Mouse (Mus musculus): ENCODE results near the gene Pan3.

Pan3 gene

GRCm38 (mm10) chr5:147484142-147484541 is 54.2 kb downstream of the Pan3 start:
- DNase-seq (ENCODE audit: low spot score) = peak; percentile 21

GRCm38 (mm10) chr5:147489226-147489625 is 59.3 kb downstream of the Pan3 start:
- no peak for DNase-seq (ENCODE audit: low spot score)

GRCm38 (mm10) chr5:147490907-147491306 is 60.9 kb downstream of the Pan3 start:
- no peak for DNase-seq (ENCODE audit: low spot score)

GRCm38 (mm10) chr5:147492511-147492910 is 62.5 kb downstream of the Pan3 start:
- DNase-seq (ENCODE audit: low spot score) = no peak

- DNase-seq (ENCODE audit: low spot score) = no peak
These were observed 63.2 kb downstream of the Pan3 start for GRCm38 (mm10) chr5:147493205-147493604.

GRCm38 (mm10) chr5:147493685-147494084 is 63.7 kb downstream of the Pan3 start:
- DNase-seq (ENCODE audit: low spot score) = no peak

- DNase-seq (ENCODE audit: low spot score) = no peak
These were observed 64.4 kb downstream of the Pan3 start for GRCm38 (mm10) chr5:147494388-147494787.

GRCm38 (mm10) chr5:147494791-147495376 is 64.9 kb downstream of the Pan3 start:
- no peak for DNase-seq (ENCODE audit: low spot score)

- no peak for DNase-seq (ENCODE audit: low spot score)
These were observed 66.0 kb downstream of the Pan3 start for GRCm38 (mm10) chr5:147495961-147496360.

GRCm38 (mm10) chr5:147496921-147497320 is 67.0 kb downstream of the Pan3 start:
- no peak for DNase-seq (ENCODE audit: low spot score)

GRCm38 (mm10) chr5:147497714-147498113 is 67.8 kb downstream of the Pan3 start:
- DNase-seq (ENCODE audit: low spot score) = no peak

- DNase-seq (ENCODE audit: low spot score) = no peak
These were observed 71.6 kb downstream of the Pan3 start for GRCm38 (mm10) chr5:147501456-147501998.

- no peak for DNase-seq (ENCODE audit: low spot score)
These were observed 73.0 kb downstream of the Pan3 start for GRCm38 (mm10) chr5:147502921-147503320.

GRCm38 (mm10) chr5:147511350-147511749 is 81.4 kb downstream of the Pan3 start:
- no peak for DNase-seq (ENCODE audit: low spot score)

GRCm38 (mm10) chr5:147527006-147527405 is 97.0 kb downstream of the Pan3 start:
- no peak for DNase-seq (ENCODE audit: low spot score)

- DNase-seq (ENCODE audit: low spot score) = peak; percentile 13
These were observed 97.8 kb downstream of the Pan3 start for GRCm38 (mm10) chr5:147527788-147528187.

- no peak for DNase-seq (ENCODE audit: low spot score)
These were observed 102.1 kb downstream of the Pan3 start for GRCm38 (mm10) chr5:147532031-147532430.

GRCm38 (mm10) chr5:147539409-147539808 is 109.4 kb downstream of the Pan3 start:
- no peak for DNase-seq (ENCODE audit: low spot score)

GRCm38 (mm10) chr5:147539815-147540214 is 109.9 kb downstream of the Pan3 start:
- DNase-seq (ENCODE audit: low spot score) = no peak

GRCm38 (mm10) chr5:147542291-147542690 is 112.3 kb downstream of the Pan3 start:
- DNase-seq (ENCODE audit: low spot score) = no peak

- DNase-seq (ENCODE audit: low spot score) = peak; percentile 56
These were observed 115.8 kb downstream of the Pan3 start for GRCm38 (mm10) chr5:147545731-147546241.

GRCm38 (mm10) chr5:147549016-147549755 is 119.2 kb downstream of the Pan3 start:
- no peak for DNase-seq (ENCODE audit: low spot score)

Data from lung, postnatal 25 days (tissue).